Mouse (Mus musculus): ENCODE measurements around the gene Zyg11a. TPM values are rescaled to one million over a fixed set of nuclear protein-coding genes. Genes with fewer than 3 reads are reported as not detected.
"Not testable (repeated sequence)": the region's sequence is repeated elsewhere in the genome, so short reads cannot be mapped to it uniquely, and the experiment has no call there.

Zyg11a gene
- polyA plus RNA-seq, 1 experiment from 2014 or later, result 0.37 TPM

GRCm38 (mm10) chr4:108163291-108163690, 54.6 kb downstream of the Zyg11a start:
- no peak overlapping the region for H3K27ac ChIP-seq (ENCODE audit: low read depth, low read length)

GRCm38 (mm10) chr4:108161936-108162335, 55.9 kb downstream of the Zyg11a start:
- Histone ChIP-seq H3K36me3 (ENCODE audit: control insufficient read depth, insufficient read depth, low read length) (no peaks in the 10 kb centered on the region), H3K4me1 (ENCODE audit: control insufficient read depth, insufficient read depth, low read length) (no peaks in the 10 kb centered on the region), H3K9ac (ENCODE audit: low read depth, low read length) (no peak overlapping the region), H3K9me3 (ENCODE audit: control insufficient read depth, low read length) (no peaks in the 10 kb centered on the region), H3K4me3 (ENCODE audit: low read length) (no peak overlapping the region), H3K4me2 (replicated peaks; ENCODE audit: low read depth, low read length) (no peak overlapping the region), H3K27me3 (ENCODE audit: control insufficient read depth, insufficient read depth, low read length) (no peaks in the 10 kb centered on the region), H3K27ac (ENCODE audit: low read depth, low read length) (no peak overlapping the region)
- ATAC-seq (ENCODE audit: low FRiP score, low TSS enrichment), result no peak
- WGBS, result 91% methylated on average over 8 of the region's 8 CpGs

More at GRCm38 (mm10) chr4:108163291-108163690, 54.6 kb downstream of the Zyg11a start:
- Histone ChIP-seq H3K9me3 (ENCODE audit: control insufficient read depth, low read length) (no peaks in the 10 kb centered on the region), H3K36me3 (ENCODE audit: control insufficient read depth, insufficient read depth, low read length) (no peaks in the 10 kb centered on the region), H3K4me1 (ENCODE audit: control insufficient read depth, insufficient read depth, low read length) (no peaks in the 10 kb centered on the region), H3K4me3 (ENCODE audit: low read length) (no peak overlapping the region), H3K9ac (ENCODE audit: low read depth, low read length) (no peak overlapping the region), H3K27me3 (ENCODE audit: control insufficient read depth, insufficient read depth, low read length) (no peaks in the 10 kb centered on the region), H3K4me2 (replicated peaks; ENCODE audit: low read depth, low read length) (no peak overlapping the region)
- no peak for ATAC-seq (ENCODE audit: low FRiP score, low TSS enrichment)
- 80% methylated on average over 3 of the region's 3 CpGs for WGBS

GRCm38 (mm10) chr4:108155141-108155540, 62.7 kb downstream of the Zyg11a start:
- WGBS, result 90% methylated on average over 1 of the region's 1 CpGs
- not testable (repeated sequence) for H3K9ac ChIP-seq (ENCODE audit: low read depth, low read length); ATAC-seq (ENCODE audit: low FRiP score, low TSS enrichment); H3K4me2 ChIP-seq (replicated peaks; ENCODE audit: low read depth, low read length); H3K4me1 ChIP-seq (ENCODE audit: control insufficient read depth, insufficient read depth, low read length); H3K4me3 ChIP-seq (ENCODE audit: low read length); H3K27ac ChIP-seq (ENCODE audit: low read depth, low read length); H3K36me3 ChIP-seq (ENCODE audit: control insufficient read depth, insufficient read depth, low read length); H3K27me3 ChIP-seq (ENCODE audit: control insufficient read depth, insufficient read depth, low read length); H3K9me3 ChIP-seq (ENCODE audit: control insufficient read depth, low read length)

GRCm38 (mm10) chr4:108145554-108145953, 72.3 kb downstream of the Zyg11a start:
- ATAC-seq (ENCODE audit: low FRiP score, low TSS enrichment), result not testable (repeated sequence)

GRCm38 (mm10) chr4:108144880-108145279, 73.0 kb downstream of the Zyg11a start, which contains the start of gene Scp2:
TSS of gene Scp2 (minus strand) at chr4:108144998.
- Histone ChIP-seq H3K4me1 (ENCODE audit: control insufficient read depth, insufficient read depth, low read length) (no peaks in the 10 kb centered on the region), H3K4me2 (replicated peaks; ENCODE audit: low read depth, low read length) (no peak within 1 kb of the TSS), H3K27ac (ENCODE audit: low read depth, low read length) (peak within 1 kb of the TSS; percentile 12; the same call in 1 of the 2 replicates), H3K4me3 (ENCODE audit: low read length) (no peak within 1 kb of the TSS), H3K9me3 (ENCODE audit: control insufficient read depth, low read length) (no peaks in the 10 kb centered on the region; the same call in 1 of the 2 replicates), H3K9ac (ENCODE audit: low read depth, low read length) (no peak within 1 kb of the TSS; the same call in 1 of the 2 replicates), H3K27me3 (ENCODE audit: control insufficient read depth, insufficient read depth, low read length) (no peaks in the 10 kb centered on the region), H3K36me3 (ENCODE audit: control insufficient read depth, insufficient read depth, low read length) (no peaks in the 10 kb centered on the region)
- ATAC-seq (ENCODE audit: low FRiP score, low TSS enrichment), result no peak
- 73% methylated on average over 1 of the region's 1 CpGs for WGBS

More at GRCm38 (mm10) chr4:108145554-108145953, 72.3 kb downstream of the Zyg11a start:
- not testable (repeated sequence) for H3K4me2 ChIP-seq (replicated peaks; ENCODE audit: low read depth, low read length); H3K27ac ChIP-seq (ENCODE audit: low read depth, low read length); H3K27me3 ChIP-seq (ENCODE audit: control insufficient read depth, insufficient read depth, low read length); H3K4me3 ChIP-seq (ENCODE audit: low read length); H3K9ac ChIP-seq (ENCODE audit: low read depth, low read length); H3K4me1 ChIP-seq (ENCODE audit: control insufficient read depth, insufficient read depth, low read length); H3K9me3 ChIP-seq (ENCODE audit: control insufficient read depth, low read length); H3K36me3 ChIP-seq (ENCODE audit: control insufficient read depth, insufficient read depth, low read length)
- WGBS, result 46% methylated on average over 3 of the region's 3 CpGs

- Histone ChIP-seq H3K4me2 (replicated peaks; ENCODE audit: low read depth, low read length) (no peak overlapping the region), H3K27me3 (ENCODE audit: control insufficient read depth, insufficient read depth, low read length) (no peaks in the 10 kb centered on the region), H3K36me3 (ENCODE audit: control insufficient read depth, insufficient read depth, low read length) (no peaks in the 10 kb centered on the region), H3K27ac (ENCODE audit: low read depth, low read length) (no peak overlapping the region), H3K9ac (ENCODE audit: low read depth, low read length) (no peak overlapping the region), H3K4me3 (ENCODE audit: low read length) (no peak overlapping the region), H3K9me3 (ENCODE audit: control insufficient read depth, low read length) (no peaks in the 10 kb centered on the region; the same call in 1 of the 2 replicates), H3K4me1 (ENCODE audit: control insufficient read depth, insufficient read depth, low read length) (no peaks in the 10 kb centered on the region)
- ATAC-seq (ENCODE audit: low FRiP score, low TSS enrichment), result no peak
Observed at GRCm38 (mm10) chr4:108143778-108144177, 74.1 kb downstream of the Zyg11a start.

GRCm38 (mm10) chr4:108143178-108143577, 74.7 kb downstream of the Zyg11a start:
- ATAC-seq (ENCODE audit: low FRiP score, low TSS enrichment); H3K9me3 ChIP-seq (ENCODE audit: control insufficient read depth, low read length): not testable (repeated sequence)

GRCm38 (mm10) chr4:108136938-108137337, 80.9 kb downstream of the Zyg11a start:
- Histone ChIP-seq H3K9me3 (ENCODE audit: control insufficient read depth, low read length) (no peaks in the 10 kb centered on the region), H3K9ac (ENCODE audit: low read depth, low read length) (no peak overlapping the region), H3K27me3 (ENCODE audit: control insufficient read depth, insufficient read depth, low read length) (no peaks in the 10 kb centered on the region), H3K4me3 (ENCODE audit: low read length) (no peak overlapping the region), H3K36me3 (ENCODE audit: control insufficient read depth, insufficient read depth, low read length) (no peaks in the 10 kb centered on the region), H3K4me1 (ENCODE audit: control insufficient read depth, insufficient read depth, low read length) (no peaks in the 10 kb centered on the region), H3K4me2 (replicated peaks; ENCODE audit: low read depth, low read length) (no peak overlapping the region), H3K27ac (ENCODE audit: low read depth, low read length) (no peak overlapping the region)
- WGBS, result 87% methylated on average over 5 of the region's 5 CpGs
- ATAC-seq (ENCODE audit: low FRiP score, low TSS enrichment), result no peak

More at GRCm38 (mm10) chr4:108143178-108143577, 74.7 kb downstream of the Zyg11a start:
- not testable (repeated sequence) for H3K4me1 ChIP-seq (ENCODE audit: control insufficient read depth, insufficient read depth, low read length); H3K4me2 ChIP-seq (replicated peaks; ENCODE audit: low read depth, low read length); H3K27me3 ChIP-seq (ENCODE audit: control insufficient read depth, insufficient read depth, low read length); H3K9ac ChIP-seq (ENCODE audit: low read depth, low read length); H3K27ac ChIP-seq (ENCODE audit: low read depth, low read length); H3K4me3 ChIP-seq (ENCODE audit: low read length); H3K36me3 ChIP-seq (ENCODE audit: control insufficient read depth, insufficient read depth, low read length)
- WGBS, result 98% methylated on average over 2 of the region's 2 CpGs
